Mouse (Mus musculus) liver, embryonic 14.5 days (tissue): Measurements from ENCODE around the gene Rcsd1.

ENCODE experiments used
- CTCF ChIP-seq: IDR thresholded peaks from 2 replicates; pipeline ENCODE4 v1.5.1; 2016; ENCODE audit warnings: antibody characterized with exemption, low read depth, control low read depth
- EP300 ChIP-seq: IDR thresholded peaks from 2 replicates; pipeline ENCODE4 v1.6.1; 2016; ENCODE audit warnings: antibody characterized with exemption, low read depth

GRCm38 (mm10) chr1:165724219-165725033 is 14.9 kb upstream of the Rcsd1 start:
- TF ChIP-seq EP300 = no peak
- TF ChIP-seq CTCF = no peak
